Mouse (Mus musculus) urinary bladder, postnatal 14 days (tissue): ENCODE data around the gene Dnajb6.

Experiments used
- DNase-seq: peaks from one replicate; pipeline ENCODE4 v3.0.0; 2021; ENCODE audit warnings: low spot score

The Dnajb6 gene

DNA sequence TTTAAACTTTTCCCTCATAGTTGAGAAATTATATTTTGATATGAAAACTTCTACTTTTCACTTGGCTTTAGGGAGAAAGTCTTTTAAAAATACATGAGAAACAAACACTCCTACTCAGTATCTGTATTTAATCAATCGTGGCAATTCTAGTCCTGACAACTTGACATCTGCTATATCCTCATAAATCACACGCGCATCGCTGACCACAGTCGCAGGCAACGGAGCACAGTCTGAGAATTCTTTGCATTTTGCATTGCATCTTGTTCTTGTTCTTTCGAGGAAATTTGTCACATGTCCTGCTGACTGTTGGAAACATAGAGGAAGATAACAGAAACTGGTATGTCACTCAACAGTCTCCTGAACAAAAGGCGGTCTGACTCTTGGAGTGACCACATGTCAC, 116.9 kb downstream of the Dnajb6 start:
- no peak for DNase-seq

DNA sequence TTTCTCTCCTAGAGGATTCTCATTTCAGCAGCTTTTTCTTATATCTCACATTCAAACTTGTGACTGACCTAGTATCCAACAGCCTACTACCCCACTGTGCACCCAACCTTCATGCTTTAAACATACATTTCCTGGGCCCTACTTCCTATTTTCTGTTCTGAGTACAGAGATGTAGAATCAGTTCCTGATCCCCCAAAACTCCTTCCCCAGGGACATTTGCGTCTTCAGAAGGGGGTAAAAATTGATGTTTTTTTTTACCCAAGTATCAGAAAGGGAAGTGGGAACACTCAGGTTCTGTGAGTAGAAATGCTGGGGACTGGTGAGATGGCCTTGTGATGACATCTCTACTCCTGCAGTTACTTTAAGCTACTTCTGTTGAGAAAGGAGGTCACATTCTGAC, 117.5 kb downstream of the Dnajb6 start:
- DNase-seq: no peak

DNA sequence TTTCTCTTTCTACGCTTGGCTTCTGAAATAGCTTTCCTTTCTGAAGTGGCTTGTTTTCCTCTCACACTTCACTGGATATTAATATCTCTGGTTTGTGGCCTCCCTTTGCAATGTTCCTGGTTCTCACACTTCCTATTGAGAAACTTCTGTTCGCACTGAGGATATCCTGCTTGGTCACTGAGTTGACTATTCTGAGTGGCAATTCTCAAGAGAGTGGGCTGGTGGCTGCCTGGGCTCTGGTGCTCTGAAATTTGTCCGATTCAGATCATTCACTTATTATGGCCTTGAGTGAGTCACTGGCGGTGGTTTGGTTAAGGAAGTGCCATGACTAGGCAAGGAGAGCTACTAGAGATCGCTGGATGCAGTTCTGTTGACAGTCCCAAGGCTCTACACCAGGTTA, 118.9 kb downstream of the Dnajb6 start:
- DNase-seq: no peak

DNA sequence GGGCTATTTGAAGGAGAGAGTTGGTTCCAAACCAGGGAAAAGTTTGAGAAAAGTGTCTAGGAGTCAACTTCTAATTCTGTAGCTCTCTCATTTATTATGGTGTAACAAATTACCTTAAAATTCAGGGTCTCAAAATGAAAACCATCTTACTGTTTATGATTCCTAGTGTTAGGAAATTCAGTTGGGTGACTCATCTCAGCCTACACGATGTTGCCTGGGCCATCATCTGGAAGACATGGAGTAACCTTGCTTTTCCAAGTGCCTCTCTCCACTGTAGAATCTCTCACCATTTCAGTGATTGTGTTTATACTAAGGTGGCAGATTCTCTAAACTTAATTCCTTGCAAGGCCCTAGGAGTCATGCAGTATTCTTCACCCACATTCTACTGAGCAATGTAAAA, 119.5 kb downstream of the Dnajb6 start:
- DNase-seq: no peak

DNA sequence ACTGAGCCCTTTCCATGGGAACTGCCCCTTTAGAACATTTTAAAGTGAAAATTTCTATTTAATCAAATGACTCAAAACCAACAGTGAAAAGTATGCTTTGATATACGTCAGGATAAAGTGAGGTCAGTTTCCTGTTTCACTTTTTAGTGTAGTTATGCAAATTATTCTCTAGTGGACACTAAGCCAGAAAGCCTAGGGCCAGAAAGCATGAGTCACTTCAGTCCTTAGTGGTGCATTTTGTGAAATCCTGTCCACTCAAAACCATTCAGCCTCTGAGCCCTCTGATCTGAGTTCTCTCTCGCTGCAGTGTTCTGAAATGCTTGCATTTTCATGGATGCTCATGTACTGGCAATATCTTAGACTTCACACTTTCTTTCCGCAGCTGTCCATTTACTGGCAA, 126.0 kb downstream of the Dnajb6 start:
- DNase-seq: peak; percentile 24

DNA sequence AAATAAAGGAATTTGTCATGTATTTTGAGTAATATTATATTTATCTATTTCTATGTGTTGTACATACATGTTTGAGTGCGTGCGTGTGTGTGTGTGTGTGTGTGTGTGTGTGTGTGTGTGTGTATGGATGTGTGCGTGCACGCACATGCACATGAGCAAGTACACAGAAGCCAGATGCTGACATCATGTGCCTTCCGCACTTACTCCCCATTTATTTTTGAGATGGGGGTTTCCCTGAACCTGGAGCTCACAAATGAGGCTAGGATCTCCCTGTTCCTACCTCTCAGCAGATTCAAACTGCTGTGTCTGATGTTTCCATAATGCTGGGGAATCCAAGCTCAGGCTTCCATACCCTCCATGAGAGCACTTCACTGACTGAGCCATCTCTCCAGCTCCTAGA, 126.9 kb downstream of the Dnajb6 start:
- DNase-seq: no peak

DNA sequence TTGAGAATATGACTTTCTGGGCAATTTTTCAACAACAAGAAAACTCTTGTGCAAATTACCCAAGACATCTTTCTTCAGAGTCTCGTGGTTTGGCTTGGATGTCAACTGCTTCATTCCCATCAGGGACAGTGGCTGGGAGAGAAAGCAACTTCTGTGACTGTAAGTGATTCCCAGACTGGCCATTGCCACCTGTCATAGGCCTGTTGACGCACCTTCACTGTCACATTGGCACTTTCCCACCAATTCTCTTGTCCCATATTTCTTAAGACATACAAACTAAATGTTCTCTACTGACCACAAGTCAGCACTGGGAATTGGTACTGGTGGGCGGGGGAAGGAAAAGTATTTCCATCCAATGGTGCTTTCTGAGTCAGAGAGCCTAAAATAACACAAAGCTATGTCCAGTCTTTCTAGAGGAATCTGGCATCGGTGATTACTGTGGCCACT, 128.8 kb downstream of the Dnajb6 start:
- peak; percentile 15 for DNase-seq

DNA sequence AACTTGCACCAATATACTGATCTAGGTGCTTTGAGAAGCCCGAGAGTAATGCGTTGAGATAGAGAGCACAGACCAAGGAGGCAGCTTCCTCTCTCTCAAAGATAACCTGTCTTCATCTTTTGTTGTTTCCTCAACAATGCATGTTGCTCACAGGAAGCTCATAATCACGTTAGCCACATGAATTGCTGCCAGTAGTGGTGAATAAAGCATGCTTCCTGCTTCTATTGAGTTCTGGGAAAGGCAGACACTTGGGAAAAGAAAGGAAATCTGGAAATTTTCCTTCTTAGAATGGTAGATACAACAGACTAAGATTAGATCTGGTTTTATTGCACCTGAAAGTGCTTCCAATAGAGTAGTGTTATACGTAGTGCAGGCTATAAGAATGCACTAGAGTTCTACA, 129.5 kb downstream of the Dnajb6 start:
- no peak for DNase-seq
